ENCODE assay signal across 13 mouse cellular contexts in genomic region chr2:101983853-101984543, GRCm38 (mm10).
A peak's percentile ranks its signal among the peaks of the same experiment; 100 is the strongest.
DNase-seq lines count a peak whose midpoint lies in the region; ATAC-seq and TF ChIP-seq lines count a peak whose summit lies in the region.
"Had no signal": no experiment of that assay in that cellular context is flagged by ENCODE, and none has a peak within 500 bp of the region (broad histone marks: within the 10 kb centered on the region; RNA-seq: fewer than 3 reads in every experiment).

No protein-coding gene starts in this region.

- peak overlapping the region; percentile 40; the same call in 1 of the 2 replicates for H3K27ac ChIP-seq in gastrocnemius, adult 2 months
- H3K27ac ChIP-seq in liver, postnatal 0 days (ENCODE audit: low read depth), result peak overlapping the region; percentile 62; the same call in 1 of the 2 replicates
- no peak overlapping the region for H3K27ac ChIP-seq in liver, embryonic 12.5 days
- H3K27ac ChIP-seq in embryonic facial prominence, embryonic 14.5 days (replicated peaks; ENCODE audit: low read depth, low read length), result peak overlapping the region; percentile 61

- no peak for DNase-seq in gastrocnemius, adult 2 months
- DNase-seq in gastrocnemius, postnatal 10 days, result no peak
- DNase-seq in liver, postnatal 0 days, result no peak
- DNase-seq in embryonic facial prominence, embryonic 14.5 days (ENCODE audit: low spot score), result no peak
- DNase-seq in MN1 (ENCODE audit: low spot score), result no peak
- DNase-seq: cerebellum, adult 18-20 months; gastrocnemius, postnatal 36 days; layer of hippocampus, postnatal 36 days had no signal

- H3K4me2 ChIP-seq in liver, postnatal 0 days (ENCODE audit: low read depth, low read length), result no peak overlapping the region
- no peak overlapping the region for H3K4me2 ChIP-seq in liver, embryonic 12.5 days
- H3K4me2 ChIP-seq in embryonic facial prominence, embryonic 14.5 days (ENCODE audit: low read depth, low read length), result no peak overlapping the region
- H3K4me2 ChIP-seq: heart, embryonic 12.5 days; hindbrain, embryonic 12.5 days had no signal

- intact Hi-C loops in gastrocnemius, adult 2 months (cut with DNase I), result no loop called here

- 73% methylated on average over 9 of the region's 9 CpGs for WGBS in liver, postnatal 0 days (ENCODE audit: insufficient replicate concordance)
- WGBS in liver, embryonic 12.5 days (ENCODE audit: insufficient replicate concordance), result 79% methylated on average over 9 of the region's 9 CpGs
- 73% methylated on average over 9 of the region's 9 CpGs for WGBS in embryonic facial prominence, embryonic 14.5 days

- TF ChIP-seq CTCF in gastrocnemius, adult 2 months (IDR thresholded peaks at IDR 0.05), result no peak
- no peak for TF ChIP-seq CTCF in liver, postnatal 0 days (IDR thresholded peaks at IDR 0.05; ENCODE audit: low read depth)
- no peak for TF ChIP-seq CTCF in C2C12 (IDR thresholded peaks at IDR 0.05; ENCODE audit: control insufficient read depth, insufficient read depth, insufficient read length)

- H3K36me3 ChIP-seq in liver, postnatal 0 days (replicated peaks; ENCODE audit: insufficient read depth, low read length), result no peaks in the 10 kb centered on the region
- no peaks in the 10 kb centered on the region for H3K36me3 ChIP-seq in liver, embryonic 12.5 days
- H3K36me3 ChIP-seq in C2C12 (ENCODE audit: control insufficient read depth, insufficient read depth), result peaks cover 8% of the 10 kb centered on the region
- no peaks in the 10 kb centered on the region for H3K36me3 ChIP-seq in embryonic facial prominence, embryonic 14.5 days (ENCODE audit: control insufficient read depth, insufficient read depth, low read length)
- H3K36me3 ChIP-seq: heart, embryonic 12.5 days; hindbrain, embryonic 12.5 days had no signal

- H3K79me2 ChIP-seq in C2C12 (ENCODE audit: control insufficient read depth, insufficient read depth), result no peaks in the 10 kb centered on the region

- H3K4me1 ChIP-seq in liver, postnatal 0 days (ENCODE audit: insufficient read depth), result peaks cover 20% of the 10 kb centered on the region
- 0 out of 2 replicates have a peak, but pooled peaks cover 7% of the 10 kb centered on the region for H3K4me1 ChIP-seq in liver, embryonic 12.5 days
- peaks cover 42% of the 10 kb centered on the region for H3K4me1 ChIP-seq in embryonic facial prominence, embryonic 14.5 days (ENCODE audit: control insufficient read depth, insufficient read depth, low read length)

- H3K79me3 ChIP-seq in C2C12 (ENCODE audit: low read depth), result no peaks in the 10 kb centered on the region

- H3K27me3 ChIP-seq in liver, postnatal 0 days (ENCODE audit: insufficient read depth, low read length), result no peaks in the 10 kb centered on the region
- H3K27me3 ChIP-seq in liver, embryonic 12.5 days (replicated peaks), result no peaks in the 10 kb centered on the region
- H3K27me3 ChIP-seq in C2C12 (ENCODE audit: control insufficient read depth, insufficient read depth, insufficient read length), result no peaks in the 10 kb centered on the region
- no peaks in the 10 kb centered on the region for H3K27me3 ChIP-seq in embryonic facial prominence, embryonic 14.5 days (replicated peaks; ENCODE audit: control insufficient read depth, insufficient read depth, low read length)
- H3K27me3 ChIP-seq: heart, embryonic 12.5 days; hindbrain, embryonic 12.5 days had no signal

- TF ChIP-seq EP300 in liver, postnatal 0 days (IDR thresholded peaks at IDR 0.05; ENCODE audit: low read depth), result peak; percentile 39; the same call in 1 of the 2 replicates

- peak; percentile 76 for ATAC-seq in liver, postnatal 0 days
- ATAC-seq in liver, embryonic 12.5 days, result no peak
- ATAC-seq in embryonic facial prominence, embryonic 14.5 days (ENCODE audit: low read depth), result no peak
- ATAC-seq: CD4-positive, CD25-positive, alpha-beta regulatory T cell, adult 4 months had no signal

- H3K9me3 ChIP-seq in liver, postnatal 0 days (ENCODE audit: low read length), result no peaks in the 10 kb centered on the region
- no peaks in the 10 kb centered on the region for H3K9me3 ChIP-seq in liver, embryonic 12.5 days (replicated peaks)
- no peaks in the 10 kb centered on the region for H3K9me3 ChIP-seq in embryonic facial prominence, embryonic 14.5 days (ENCODE audit: control insufficient read depth, low read length)
- H3K9me3 ChIP-seq: heart, embryonic 12.5 days; hindbrain, embryonic 12.5 days had no signal

- no peak overlapping the region for H3K4me3 ChIP-seq in gastrocnemius, adult 2 months
- no peak overlapping the region for H3K4me3 ChIP-seq in liver, postnatal 0 days (ENCODE audit: low read depth, low read length)
- H3K4me3 ChIP-seq in liver, embryonic 12.5 days, result no peak overlapping the region
- H3K4me3 ChIP-seq in C2C12 (ENCODE audit: insufficient read depth, poor library complexity, severe bottlenecking), result no peak overlapping the region
- H3K4me3 ChIP-seq in embryonic facial prominence, embryonic 14.5 days (ENCODE audit: low read depth, low read length), result no peak overlapping the region
- H3K4me3 ChIP-seq: heart, embryonic 12.5 days; hindbrain, embryonic 12.5 days had no signal

- no peak overlapping the region for H3K9ac ChIP-seq in liver, postnatal 0 days (replicated peaks)
- no peak overlapping the region for H3K9ac ChIP-seq in liver, embryonic 12.5 days
- no peak overlapping the region for H3K9ac ChIP-seq in embryonic facial prominence, embryonic 14.5 days (ENCODE audit: low read depth, low read length)
- H3K9ac ChIP-seq: heart, embryonic 12.5 days; hindbrain, embryonic 12.5 days had no signal

- H3ac ChIP-seq in C2C12 (ENCODE audit: control insufficient read depth, insufficient read length, low read depth), result no peak overlapping the region

TF ChIP-seq in C2C12, 6 proteins besides CTCF, POLR2A, EP300 and RAD21:
- TF ChIP-seq FOSL1 (IDR thresholded peaks at IDR 0.05; ENCODE audit: insufficient read depth, low read length, poor library complexity, severe bottlenecking) (no peak), CEBPB (IDR thresholded peaks at IDR 0.05; ENCODE audit: low read depth) (peak; percentile 26), USF1 (IDR thresholded peaks at IDR 0.05; ENCODE audit: low read depth) (peak; percentile 61)
